Mouse (Mus musculus) intestine, embryonic 14.5 days (tissue): ENCODE results near the gene Rell1. TPM values are rescaled to one million over a fixed set of nuclear protein-coding genes. Genes with fewer than 3 reads are reported as not detected.
"Not testable (repeated sequence)": the region's sequence is repeated elsewhere in the genome, so short reads cannot be mapped to it uniquely, and the experiment has no call there.

ENCODE experiments used
- ATAC-seq: fragments of 200-750 bp; cut with Nextera tagmentation; replicated peaks from 2 replicates; pipeline ENCODE4 v1.8.0; 2017; ENCODE audit warnings: low read depth, moderate number of reproducible peaks, moderate TSS enrichment, moderate library complexity; ENCODE audit not compliant: low FRiP score, low TSS enrichment
- DNase-seq: peaks from one replicate; pipeline ENCODE4 v3.0.0-alpha.2; 2018; ENCODE audit warnings: low spot score
- H3K27ac ChIP-seq: fragments of 300-500 bp; sonication (generic); 2 replicates; pipeline ENCODE4 v1.5.1; 2014; ENCODE audit warnings: low read depth, mild to moderate bottlenecking, control low read depth
- H3K27me3 ChIP-seq: fragments of 300-500 bp; sonication (generic); replicated peaks from 2 replicates; pipeline ENCODE4 v1.6.1; 2014; ENCODE audit warnings: low read length, control low read depth; ENCODE audit not compliant: control insufficient read depth, insufficient read depth
- H3K36me3 ChIP-seq: fragments of 300-500 bp; sonication (generic); 2 replicates; pipeline ENCODE4 v1.6.1; 2014; ENCODE audit warnings: low read length, control low read depth; ENCODE audit not compliant: control insufficient read depth, insufficient read depth
- H3K4me1 ChIP-seq: fragments of 300-500 bp; sonication (generic); replicated peaks from 2 replicates; pipeline ENCODE4 v1.6.1; 2014; ENCODE audit warnings: low read length, control low read depth, mixed read lengths; ENCODE audit not compliant: control insufficient read depth, insufficient read depth
- H3K4me2 ChIP-seq: fragments of 300-500 bp; sonication (generic); 2 replicates; pipeline ENCODE4 v1.6.1; 2014; ENCODE audit warnings: low read length
- H3K4me3 ChIP-seq: fragments of 300-500 bp; sonication (generic); 2 replicates; pipeline ENCODE4 v1.5.1; 2014; ENCODE audit warnings: low read depth, low read length, control low read depth, mixed read lengths
- H3K9ac ChIP-seq: fragments of 300-500 bp; sonication (generic); 2 replicates; pipeline ENCODE4 v1.6.1; 2014; ENCODE audit warnings: mild to moderate bottlenecking, low read length
- H3K9me3 ChIP-seq: fragments of 300-500 bp; sonication (generic); 2 replicates; pipeline ENCODE4 v1.6.1; 2016; ENCODE audit warnings: low read length, control low read depth; ENCODE audit not compliant: control insufficient read depth
- WGBS: fragments of 180-500 bp; shearing (Covaris S2); extraction: QIAGEN DNeasy Blood & Tissue Kit; methylation state at CpG from one replicate; pipeline ENCODE4 v1.1.7; 2014; 5-methylcytosine and 5-hydroxymethylcytosine counted together
- polyA plus RNA-seq: library from polyadenylated mRNA; unstranded; fragments of >200 nt; fragmentation: Nextera tagmentation; extraction: Ambion mirVana; gene quantifications from 2 replicates; pipeline ENCODE4 v1.2.1, GENCODE M21; 2014

The Rell1 gene
- polyA plus RNA-seq, 1 experiment from 2014 or later: 10.5 TPM

DNA sequence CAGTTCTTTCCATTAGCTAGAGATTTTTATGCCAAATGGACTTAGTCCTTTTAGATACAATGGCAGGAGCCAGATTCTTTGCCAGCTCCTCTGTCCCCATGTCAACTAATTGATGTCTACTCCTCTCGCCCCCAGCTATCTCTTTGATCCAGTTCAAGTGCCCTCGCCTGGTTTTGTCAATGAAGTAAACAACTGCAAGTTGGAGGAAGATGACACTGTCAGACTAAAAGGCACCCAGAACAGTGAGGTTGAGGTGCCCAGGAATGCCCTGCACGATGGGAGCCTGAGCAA, 70.9 kb downstream of the Rell1 start:
- Histone ChIP-seq H3K9ac (no peak overlapping the region), H3K4me1 (no peaks in the 10 kb centered on the region), H3K36me3 (no peaks in the 10 kb centered on the region), H3K9me3 (no peaks in the 10 kb centered on the region), H3K4me2 (no peak overlapping the region), H3K27ac (no peak overlapping the region), H3K27me3 (no peaks in the 10 kb centered on the region), H3K4me3 (no peak overlapping the region)
- 66% methylated on average over 3 of the region's 3 CpGs for WGBS
- ATAC-seq: no peak
- no peak for DNase-seq

DNA sequence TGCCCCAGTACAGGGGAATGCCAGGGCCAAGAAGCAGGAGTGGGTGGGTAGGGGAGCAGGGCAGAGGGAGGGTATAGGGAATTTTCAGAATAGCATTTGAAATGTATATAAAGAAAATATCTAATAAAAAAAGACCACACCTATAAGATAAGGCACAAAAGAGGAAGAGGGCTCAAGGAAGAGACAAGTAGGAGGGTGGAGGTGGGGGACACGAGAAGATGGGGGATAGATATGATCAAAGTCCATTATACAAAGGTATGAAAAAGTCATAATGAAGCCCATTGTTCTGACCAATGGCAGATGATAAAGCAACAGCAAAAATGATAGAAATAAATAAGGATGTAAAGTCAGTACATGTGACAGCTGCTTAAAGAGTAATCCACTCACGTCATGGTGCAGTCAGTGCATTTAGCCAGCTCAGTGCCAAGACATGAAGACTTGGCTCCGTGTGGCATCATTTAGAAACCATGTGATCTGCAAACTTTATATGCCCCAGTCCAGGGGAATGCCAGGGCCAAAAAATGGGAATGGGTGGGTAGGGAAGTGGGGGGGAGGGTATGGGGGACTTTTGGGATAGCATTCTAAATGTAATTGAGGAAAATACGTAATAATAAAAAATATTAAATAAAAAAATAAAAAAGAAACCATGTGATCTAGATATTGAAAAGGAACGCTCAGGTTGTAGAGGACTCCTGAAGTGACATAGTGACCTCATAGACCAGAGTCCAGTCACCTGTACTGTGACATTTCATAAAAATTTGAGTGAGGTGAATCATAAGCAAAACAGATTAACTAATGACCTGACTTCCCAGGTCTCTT, 71.5 kb downstream of the Rell1 start:
- not testable (repeated sequence) for ATAC-seq, H3K36me3 ChIP-seq, DNase-seq, H3K27me3 ChIP-seq, H3K4me2 ChIP-seq, H3K9me3 ChIP-seq, H3K27ac ChIP-seq, H3K4me3 ChIP-seq, H3K4me1 ChIP-seq, H3K9ac ChIP-seq
- WGBS: 90% methylated on average over 5 of the region's 5 CpGs

DNA sequence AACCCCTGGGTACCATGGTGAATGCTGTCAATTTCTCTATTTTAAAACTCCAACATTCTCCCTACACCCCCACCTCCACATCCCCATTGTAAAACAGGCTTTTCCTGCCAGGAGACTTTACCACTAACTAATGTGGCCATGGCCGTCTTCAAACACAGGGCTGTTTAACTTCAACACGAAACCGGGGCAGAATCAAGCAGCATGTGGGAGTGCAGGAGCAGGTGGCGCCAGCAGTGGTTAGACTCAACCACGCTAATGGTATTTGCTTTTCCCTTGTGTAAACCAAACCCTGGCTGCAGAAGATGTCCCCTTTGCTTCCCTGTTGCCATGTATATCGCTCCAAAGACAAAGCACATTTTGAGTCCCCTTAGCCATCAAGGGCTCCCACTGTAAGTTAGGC, 76.8 kb downstream of the Rell1 start:
- no peaks in the 10 kb centered on the region for H3K36me3 ChIP-seq
- 39% methylated on average over 6 of the region's 6 CpGs for WGBS
- H3K4me1 ChIP-seq: no peaks in the 10 kb centered on the region
- no peak overlapping the region for H3K4me2 ChIP-seq
- H3K27me3 ChIP-seq: no peaks in the 10 kb centered on the region
- H3K27ac ChIP-seq: no peak overlapping the region
- DNase-seq (no peak), ATAC-seq (peak; percentile 59; the same call in 1 of the 2 replicates)
- H3K9me3 ChIP-seq: no peaks in the 10 kb centered on the region
- H3K4me3 ChIP-seq: no peak overlapping the region
- no peak overlapping the region for H3K9ac ChIP-seq

DNA sequence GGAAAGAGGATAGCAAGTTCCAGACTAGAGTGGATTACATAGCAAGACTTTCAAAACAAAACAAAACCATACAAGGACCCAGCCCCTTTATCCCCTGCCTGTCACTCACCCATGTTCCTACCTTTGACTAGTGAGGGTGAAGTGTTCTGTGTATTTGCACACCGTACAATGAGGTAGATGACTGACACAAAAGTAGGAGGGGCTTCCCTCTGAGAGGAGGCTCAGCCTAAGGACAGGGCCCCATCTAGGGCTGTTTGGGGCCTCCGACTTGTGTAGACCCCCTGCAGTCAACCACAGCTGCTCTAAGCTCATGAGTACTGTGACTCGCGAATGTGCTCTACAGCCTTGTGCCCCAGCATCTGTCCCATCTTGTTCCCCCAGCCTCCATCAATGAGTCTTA, 77.5 kb downstream of the Rell1 start:
- no peak for ATAC-seq
- 80% methylated on average over 4 of the region's 4 CpGs for WGBS
- Histone ChIP-seq H3K36me3 (no peaks in the 10 kb centered on the region), H3K9me3 (no peaks in the 10 kb centered on the region), H3K27ac (no peak overlapping the region), H3K4me1 (no peaks in the 10 kb centered on the region), H3K9ac (no peak overlapping the region), H3K27me3 (no peaks in the 10 kb centered on the region), H3K4me3 (no peak overlapping the region), H3K4me2 (no peak overlapping the region)
- DNase-seq: no peak

DNA sequence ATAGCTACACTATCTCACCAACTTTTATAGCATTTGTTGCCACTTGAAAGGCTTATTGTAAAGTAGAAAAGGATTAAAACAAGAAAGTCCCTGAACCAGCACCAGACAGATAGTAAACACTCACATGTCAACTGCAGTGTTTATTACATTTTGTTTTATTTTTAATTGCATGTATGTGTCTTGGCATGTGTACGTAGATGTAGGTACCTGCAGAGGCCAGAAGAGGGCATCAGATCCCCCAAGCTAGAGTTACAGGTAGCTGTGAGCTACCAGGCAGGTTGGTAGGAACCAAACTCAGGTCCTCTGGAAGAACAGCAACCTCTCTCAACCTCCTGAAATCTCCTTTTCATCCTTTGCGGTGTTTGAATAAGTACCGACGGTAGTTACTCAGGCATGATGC, 81.6 kb downstream of the Rell1 start:
- H3K4me1 ChIP-seq: no peaks in the 10 kb centered on the region
- H3K4me3 ChIP-seq: no peak overlapping the region
- no peaks in the 10 kb centered on the region for H3K27me3 ChIP-seq
- DNase-seq: no peak
- H3K27ac ChIP-seq: no peak overlapping the region
- H3K9ac ChIP-seq: no peak overlapping the region
- H3K36me3 ChIP-seq: no peaks in the 10 kb centered on the region
- H3K9me3 ChIP-seq: no peaks in the 10 kb centered on the region
- H3K4me2 ChIP-seq: no peak overlapping the region
- WGBS: 95% methylated on average over 4 of the region's 4 CpGs
- ATAC-seq: no peak

DNA sequence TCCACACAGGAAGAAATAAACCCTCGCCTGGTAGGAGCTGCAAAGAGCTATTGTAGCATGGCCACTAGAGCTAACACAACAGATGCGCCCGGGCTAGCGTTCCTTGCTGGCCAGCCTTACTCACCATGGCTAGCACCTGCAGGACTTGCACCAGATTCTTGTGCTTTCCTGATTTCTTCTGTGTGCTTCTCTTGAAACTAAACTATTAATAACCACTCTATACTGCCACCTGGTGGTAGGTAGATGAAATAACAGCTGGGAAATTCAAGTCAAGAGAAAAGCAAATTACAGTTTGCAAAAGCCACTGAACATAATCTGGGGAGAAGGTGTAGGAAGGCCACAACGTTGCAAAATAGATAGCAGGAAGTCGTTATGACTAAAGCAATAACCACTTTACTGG, 82.0 kb downstream of the Rell1 start:
- ATAC-seq (no peak), DNase-seq (no peak)
- H3K36me3 ChIP-seq: no peaks in the 10 kb centered on the region
- H3K4me2 ChIP-seq: no peak overlapping the region
- no peak overlapping the region for H3K4me3 ChIP-seq
- no peak overlapping the region for H3K27ac ChIP-seq
- no peaks in the 10 kb centered on the region for H3K4me1 ChIP-seq
- WGBS: 41% methylated on average over 6 of the region's 6 CpGs
- no peaks in the 10 kb centered on the region for H3K27me3 ChIP-seq
- no peaks in the 10 kb centered on the region for H3K9me3 ChIP-seq
- no peak overlapping the region for H3K9ac ChIP-seq

DNA sequence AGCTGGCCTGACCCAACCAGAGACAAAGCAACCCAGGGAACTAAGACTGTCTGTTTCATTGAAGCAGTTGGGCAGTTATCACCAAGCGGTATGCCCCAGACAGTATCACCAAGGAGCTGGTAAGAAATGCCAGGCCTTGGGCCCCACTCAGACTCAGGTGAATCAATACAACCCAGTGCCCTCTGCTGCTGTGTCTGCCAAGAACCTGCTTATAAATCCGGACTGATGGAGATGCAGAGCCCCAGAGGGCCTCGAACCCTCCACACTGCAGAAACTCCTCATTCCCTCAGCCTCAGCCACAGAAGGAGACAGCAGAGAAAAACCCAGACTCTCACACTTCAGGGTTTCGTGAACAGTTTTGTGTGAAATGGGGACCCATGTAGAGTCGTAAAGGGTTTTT, 82.4 kb downstream of the Rell1 start:
- no peak overlapping the region for H3K4me3 ChIP-seq
- no peaks in the 10 kb centered on the region for H3K27me3 ChIP-seq
- H3K9ac ChIP-seq: no peak overlapping the region
- WGBS: 85% methylated on average over 5 of the region's 5 CpGs
- ATAC-seq: no peak
- no peak overlapping the region for H3K27ac ChIP-seq
- H3K36me3 ChIP-seq: no peaks in the 10 kb centered on the region
- no peak for DNase-seq
- H3K4me1 ChIP-seq: no peaks in the 10 kb centered on the region
- H3K4me2 ChIP-seq: no peak overlapping the region
- H3K9me3 ChIP-seq: no peaks in the 10 kb centered on the region

DNA sequence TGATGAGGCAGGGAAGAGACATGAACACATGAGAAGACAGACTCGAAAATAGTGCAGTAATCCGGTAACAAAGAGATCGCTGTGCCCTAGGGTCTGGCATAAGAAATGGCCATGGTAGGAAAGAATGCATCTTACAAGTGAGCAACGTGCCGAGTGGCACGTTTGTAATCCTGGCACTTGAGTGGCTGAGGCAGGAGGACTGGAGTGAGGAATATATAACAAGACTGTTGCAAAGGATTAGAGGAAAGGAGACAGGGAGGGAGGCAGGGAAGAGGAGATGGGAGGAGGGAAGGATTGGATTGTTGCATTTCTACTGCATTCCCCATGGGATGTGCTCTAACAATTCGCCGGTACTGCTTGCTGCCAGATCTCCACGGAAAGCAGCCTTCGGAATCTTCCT, 89.7 kb downstream of the Rell1 start:
- DNase-seq (no peak), ATAC-seq (no peak)
- H3K4me1 ChIP-seq: no peaks in the 10 kb centered on the region
- H3K9me3 ChIP-seq: no peaks in the 10 kb centered on the region
- no peaks in the 10 kb centered on the region for H3K36me3 ChIP-seq
- H3K4me2 ChIP-seq: no peak overlapping the region
- no peak overlapping the region for H3K9ac ChIP-seq
- H3K27ac ChIP-seq: no peak overlapping the region
- no peaks in the 10 kb centered on the region for H3K27me3 ChIP-seq
- no peak overlapping the region for H3K4me3 ChIP-seq
- 80% methylated on average over 10 of the region's 10 CpGs for WGBS

DNA sequence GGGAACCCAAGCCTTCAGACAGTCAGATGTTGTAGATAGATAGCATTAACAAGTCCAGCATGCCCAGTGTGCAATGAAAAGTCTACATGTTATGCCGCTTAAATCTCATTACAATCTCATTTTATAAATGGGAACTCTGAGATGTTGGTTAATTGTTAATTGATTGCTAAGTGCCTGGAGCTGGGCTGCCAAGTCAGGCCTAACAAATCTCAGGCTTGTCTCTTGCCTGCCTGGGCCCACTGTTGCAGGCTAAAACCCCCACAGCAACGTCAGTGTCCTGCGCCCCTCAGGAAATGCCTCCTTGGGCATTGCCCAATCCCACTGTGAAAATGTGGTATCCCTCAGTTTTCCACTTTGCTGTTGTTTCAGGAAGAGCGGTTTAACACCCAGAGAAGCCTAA, 92.6 kb downstream of the Rell1 start:
- Histone ChIP-seq H3K4me1 (no peaks in the 10 kb centered on the region), H3K9me3 (no peaks in the 10 kb centered on the region), H3K27me3 (no peaks in the 10 kb centered on the region), H3K27ac (no peak overlapping the region), H3K4me2 (no peak overlapping the region), H3K4me3 (no peak overlapping the region), H3K9ac (no peak overlapping the region), H3K36me3 (no peaks in the 10 kb centered on the region)
- no peak for ATAC-seq
- DNase-seq: no peak
- 86% methylated on average over 4 of the region's 4 CpGs for WGBS
